Comparison of ENCODE assay signal across 11 mouse cellular contexts in genomic region chr5:37699757-37700156, GRCm38 (mm10). TPM values are rescaled to one million over a fixed set of nuclear protein-coding genes. Genes with fewer than 3 reads are reported as not detected.
A peak's percentile ranks its signal among the peaks of the same experiment; 100 is the strongest.
DNase-seq lines count a peak whose midpoint lies in the region; ATAC-seq and TF ChIP-seq lines count a peak whose summit lies in the region.
"Had no signal": no experiment of that assay in that cellular context is flagged by ENCODE, and none has a peak within 500 bp of the region (broad histone marks: within the 10 kb centered on the region; RNA-seq: fewer than 3 reads in every experiment).

No protein-coding gene starts in this region.

- H3K9me3 ChIP-seq in kidney, embryonic 14.5 days (ENCODE audit: control insufficient read depth, low read length) = no peaks in the 10 kb centered on the region
- H3K9me3 ChIP-seq in stomach, postnatal 0 days (ENCODE audit: control insufficient read depth, low read length) = no peaks in the 10 kb centered on the region
- no peaks in the 10 kb centered on the region for H3K9me3 ChIP-seq in liver, embryonic 11.5 days (ENCODE audit: control insufficient read depth, low read length)
- H3K9me3 ChIP-seq: midbrain, embryonic 12.5 days had no signal

- peak; percentile 28 to 49 for DNase-seq in cerebellum, postnatal 25 days
- peak; percentile 42 for DNase-seq in kidney, adult 11 months
- peak; percentile 10 for DNase-seq in thymus, postnatal 4 days
- no peak for DNase-seq in thymus, postnatal 14 days
- peak; percentile 75 for DNase-seq in stomach, postnatal 0 days (ENCODE audit: low spot score)
- DNase-seq in liver, embryonic 11.5 days (ENCODE audit: low spot score) = no peak

- no peak for TF ChIP-seq CTCF in stomach, postnatal 0 days (IDR thresholded peaks at IDR 0.05; ENCODE audit: low read depth)

- no peaks in the 10 kb centered on the region for H3K4me1 ChIP-seq in kidney, embryonic 14.5 days (ENCODE audit: control insufficient read depth, insufficient read depth, low read length)
- no peaks in the 10 kb centered on the region for H3K4me1 ChIP-seq in stomach, postnatal 0 days (replicated peaks; ENCODE audit: control insufficient read depth, insufficient read depth)
- H3K4me1 ChIP-seq in liver, embryonic 11.5 days (replicated peaks; ENCODE audit: control insufficient read depth, insufficient read depth, low read length) = no peaks in the 10 kb centered on the region

- no peak for TF ChIP-seq EP300 in stomach, postnatal 0 days (optimal IDR thresholded peaks at IDR 0.05)

- H3K27ac ChIP-seq in kidney, embryonic 14.5 days (ENCODE audit: low read depth, low read length) = no peak overlapping the region
- no peak overlapping the region for H3K27ac ChIP-seq in stomach, postnatal 0 days (replicated peaks)
- no peak overlapping the region for H3K27ac ChIP-seq in liver, embryonic 11.5 days (ENCODE audit: low read depth, low read length)
- H3K27ac ChIP-seq: kidney, postnatal 0 days; midbrain, embryonic 12.5 days had no signal

- 64% methylated on average over 12 of the region's 12 CpGs for whole genome bisulfite sequencing in kidney, embryonic 14.5 days
- WGBS in stomach, postnatal 0 days = 46% methylated on average over 12 of the region's 12 CpGs
- WGBS in liver, embryonic 11.5 days = 82% methylated on average over 12 of the region's 12 CpGs

- no peak overlapping the region for H3K4me2 ChIP-seq in kidney, embryonic 14.5 days (replicated peaks; ENCODE audit: low read depth, low read length)
- no peak overlapping the region for H3K4me2 ChIP-seq in stomach, postnatal 0 days (replicated peaks; ENCODE audit: low read depth)
- H3K4me2 ChIP-seq in liver, embryonic 11.5 days = no peak overlapping the region
- H3K4me2 ChIP-seq: midbrain, embryonic 12.5 days had no signal

- ATAC-seq in cerebellum, adult (ENCODE audit: insufficient number of reproducible peaks, low FRiP score, low TSS enrichment) = no peak
- no peak for ATAC-seq in kidney, embryonic 14.5 days (ENCODE audit: low FRiP score, low TSS enrichment)
- peak; percentile 96 for ATAC-seq in stomach, postnatal 0 days (ENCODE audit: low FRiP score, low TSS enrichment)
- no peak for ATAC-seq in liver, embryonic 11.5 days (replicated peaks; ENCODE audit: low FRiP score)

- H3K27me3 ChIP-seq in kidney, embryonic 14.5 days (ENCODE audit: control insufficient read depth, insufficient read depth, low read length) = no peaks in the 10 kb centered on the region
- no peaks in the 10 kb centered on the region for H3K27me3 ChIP-seq in stomach, postnatal 0 days (ENCODE audit: control insufficient read depth, insufficient read depth, low read length)
- H3K27me3 ChIP-seq in liver, embryonic 11.5 days (replicated peaks; ENCODE audit: control insufficient read depth, insufficient read depth, low read length) = no peaks in the 10 kb centered on the region
- H3K27me3 ChIP-seq: midbrain, embryonic 12.5 days had no signal

- H3K9ac ChIP-seq in kidney, embryonic 14.5 days (ENCODE audit: low read depth, low read length) = no peak overlapping the region
- H3K9ac ChIP-seq in stomach, postnatal 0 days (ENCODE audit: low read length) = no peak overlapping the region
- no peak overlapping the region for H3K9ac ChIP-seq in liver, embryonic 11.5 days (ENCODE audit: low read depth, low read length)
- H3K9ac ChIP-seq: midbrain, embryonic 12.5 days had no signal

- H3K4me3 ChIP-seq in kidney, embryonic 14.5 days (ENCODE audit: low read length) = no peak overlapping the region
- no peak overlapping the region for H3K4me3 ChIP-seq in stomach, postnatal 0 days (ENCODE audit: low read depth, low read length)
- H3K4me3 ChIP-seq in liver, embryonic 11.5 days (ENCODE audit: low read depth, low read length) = no peak overlapping the region
- H3K4me3 ChIP-seq: midbrain, embryonic 12.5 days had no signal

- H3K36me3 ChIP-seq in kidney, embryonic 14.5 days (ENCODE audit: control insufficient read depth, insufficient read depth, low read length) = no peaks in the 10 kb centered on the region
- H3K36me3 ChIP-seq in stomach, postnatal 0 days (ENCODE audit: control insufficient read depth, insufficient read depth, low read length) = no peaks in the 10 kb centered on the region
- H3K36me3 ChIP-seq in liver, embryonic 11.5 days (ENCODE audit: control insufficient read depth, insufficient read depth, low read length) = no peaks in the 10 kb centered on the region
- H3K36me3 ChIP-seq: midbrain, embryonic 12.5 days had no signal

RNA-seq across cellular contexts. Expression of gene Stk32b, which starts 17.2 kb away (rescaled TPM):
- polyA plus RNA-seq in kidney, embryonic 14.5 days (2014; fragmentation: Nextera tagmentation; extraction: Ambion mirVana) = 0.84 and 3.7 TPM in 2 replicates
- polyA plus RNA-seq in stomach, postnatal 0 days (2015; fragmentation: Nextera tagmentation; extraction: Ambion mirVana) = 3.1 and 5.2 TPM in 2 replicates
- 0.26 and 0.60 TPM in 2 replicates for polyA plus RNA-seq in liver, embryonic 11.5 days (2014; fragmentation: Nextera tagmentation; extraction: Ambion mirVana)
- polyA plus RNA-seq: liver, adult 2 months had no signal

RNA-seq across cellular contexts. Expression of gene Cytl1, which starts 35.6 kb away (rescaled TPM):
- 0.26 and 0.61 TPM in 2 replicates for polyA plus RNA-seq in kidney, embryonic 14.5 days (2014; fragmentation: Nextera tagmentation; extraction: Ambion mirVana)
- polyA plus RNA-seq in stomach, postnatal 0 days (2015; fragmentation: Nextera tagmentation; extraction: Ambion mirVana) = 0.33 and 0.34 TPM in 2 replicates
- 0.36 TPM in 1 of 2 replicates, not detected in the other for polyA plus RNA-seq in liver, embryonic 11.5 days (2014; fragmentation: Nextera tagmentation; extraction: Ambion mirVana)
- polyA plus RNA-seq: liver, adult 2 months had no signal

Comparison
In these comparisons a context has a peak if more than half of its experiments do, and no peak if none do; other contexts are left out.
1. DNase-seq: peak in cerebellum, postnatal 25 days (2 of 2), kidney, adult 11 months (single experiment), thymus, postnatal 4 days (single experiment) and stomach, postnatal 0 days (single experiment); none in thymus, postnatal 14 days (single experiment) and liver, embryonic 11.5 days (single experiment).